Mouse (Mus musculus): Measurements from ENCODE around the gene Plekhg5. TPM values are rescaled to one million over a fixed set of nuclear protein-coding genes. Genes with fewer than 3 reads are reported as not detected.

Plekhg5 gene
- polyA plus RNA-seq, 1 experiment from 2014 or later, result 8.9 TPM

GRCm38 (mm10) chr4:152110689-152111088, 38.4 kb downstream of the Plekhg5 start:
- DNase-seq (ENCODE audit: low spot score) (no peak), ATAC-seq (replicated peaks; ENCODE audit: low FRiP score) (peak; percentile 66)
- Histone ChIP-seq H3K9me3 (ENCODE audit: control insufficient read depth, low read length) (no peaks in the 10 kb centered on the region), H3K36me3 (ENCODE audit: control insufficient read depth, insufficient read depth, low read length) (0 out of 2 replicates have a peak, but pooled peaks cover 8% of the 10 kb centered on the region), H3K9ac (ENCODE audit: low read depth, low read length) (peak overlapping the region; percentile 31; the same call in 1 of the 2 replicates), H3K4me2 (peak overlapping the region; percentile 42), H3K27ac (ENCODE audit: low read depth, low read length) (peak overlapping the region; percentile 62), H3K27me3 (replicated peaks; ENCODE audit: control insufficient read depth, insufficient read depth, low read length) (peaks cover 20% of the 10 kb centered on the region), H3K4me3 (ENCODE audit: low read depth, low read length) (no peak overlapping the region), H3K4me1 (replicated peaks; ENCODE audit: control insufficient read depth, insufficient read depth, low read length) (peaks cover 39% of the 10 kb centered on the region)
- WGBS, result 38% methylated on average over 4 of the region's 4 CpGs

GRCm38 (mm10) chr4:152112329-152112728, 40.0 kb downstream of the Plekhg5 start:
- H3K27me3 ChIP-seq (replicated peaks; ENCODE audit: control insufficient read depth, insufficient read depth, low read length), result peaks cover 35% of the 10 kb centered on the region
- no peaks in the 10 kb centered on the region for H3K9me3 ChIP-seq (ENCODE audit: control insufficient read depth, low read length)
- no peak overlapping the region for H3K27ac ChIP-seq (ENCODE audit: low read depth, low read length)
- 84% methylated on average over 9 of the region's 9 CpGs for WGBS
- DNase-seq (ENCODE audit: low spot score) (no peak), ATAC-seq (replicated peaks; ENCODE audit: low FRiP score) (no peak)
- no peak overlapping the region for H3K4me3 ChIP-seq (ENCODE audit: low read depth, low read length)
- peaks cover 42% of the 10 kb centered on the region for H3K4me1 ChIP-seq (replicated peaks; ENCODE audit: control insufficient read depth, insufficient read depth, low read length)
- H3K36me3 ChIP-seq (ENCODE audit: control insufficient read depth, insufficient read depth, low read length), result 0 out of 2 replicates have a peak, but pooled peaks cover 5% of the 10 kb centered on the region
- no peak overlapping the region for H3K4me2 ChIP-seq
- no peak overlapping the region for H3K9ac ChIP-seq (ENCODE audit: low read depth, low read length)

- Histone ChIP-seq H3K27ac (ENCODE audit: low read depth, low read length) (no peak overlapping the region), H3K4me2 (no peak overlapping the region), H3K4me3 (ENCODE audit: low read depth, low read length) (no peak overlapping the region), H3K36me3 (ENCODE audit: control insufficient read depth, insufficient read depth, low read length) (0 out of 2 replicates have a peak, but pooled peaks cover 5% of the 10 kb centered on the region), H3K9ac (ENCODE audit: low read depth, low read length) (no peak overlapping the region), H3K4me1 (replicated peaks; ENCODE audit: control insufficient read depth, insufficient read depth, low read length) (peaks cover 28% of the 10 kb centered on the region), H3K9me3 (ENCODE audit: control insufficient read depth, low read length) (no peaks in the 10 kb centered on the region), H3K27me3 (replicated peaks; ENCODE audit: control insufficient read depth, insufficient read depth, low read length) (peaks cover 53% of the 10 kb centered on the region)
- 63% methylated on average over 16 of the region's 16 CpGs for WGBS
- ATAC-seq (replicated peaks; ENCODE audit: low FRiP score) (no peak), DNase-seq (ENCODE audit: low spot score) (no peak)
Observed at GRCm38 (mm10) chr4:152114080-152114479, 41.8 kb downstream of the Plekhg5 start.

GRCm38 (mm10) chr4:152115921-152116612, 43.8 kb downstream of the Plekhg5 start, which contains the start of gene Tnfrsf25:
Gene Tnfrsf25 (plus strand): TSS chr4:152115934.
- ATAC-seq (replicated peaks; ENCODE audit: low FRiP score), result 0 out of 2 replicates have a peak, but pooled peaks have one; percentile 9
- Histone ChIP-seq H3K27ac (ENCODE audit: low read depth, low read length) (no peak within 1 kb of the TSS), H3K9me3 (ENCODE audit: control insufficient read depth, low read length) (no peaks in the 10 kb centered on the region), H3K4me1 (replicated peaks; ENCODE audit: control insufficient read depth, insufficient read depth, low read length) (peaks cover 35% of the 10 kb centered on the region), H3K27me3 (replicated peaks; ENCODE audit: control insufficient read depth, insufficient read depth, low read length) (peaks cover 72% of the 10 kb centered on the region), H3K9ac (ENCODE audit: low read depth, low read length) (peak within 1 kb of the TSS; percentile 52), H3K36me3 (ENCODE audit: control insufficient read depth, insufficient read depth, low read length) (0 out of 2 replicates have a peak, but pooled peaks cover 5% of the 10 kb centered on the region), H3K4me3 (ENCODE audit: low read depth, low read length) (peak within 1 kb of the TSS; percentile 11; the same call in 1 of the 2 replicates), H3K4me2 (peak within 1 kb of the TSS; percentile 63)
- no peak for DNase-seq (ENCODE audit: low spot score)
- WGBS, result 3% methylated on average over 30 of the region's 30 CpGs

- H3K4me1 ChIP-seq (replicated peaks; ENCODE audit: control insufficient read depth, insufficient read depth, low read length), result peaks cover 30% of the 10 kb centered on the region
- peaks cover 87% of the 10 kb centered on the region for H3K27me3 ChIP-seq (replicated peaks; ENCODE audit: control insufficient read depth, insufficient read depth, low read length)
- H3K9me3 ChIP-seq (ENCODE audit: control insufficient read depth, low read length), result no peaks in the 10 kb centered on the region
- 70% methylated on average over 9 of the region's 9 CpGs for WGBS
- no peak overlapping the region for H3K27ac ChIP-seq (ENCODE audit: low read depth, low read length)
- no peak for DNase-seq (ENCODE audit: low spot score)
- H3K4me3 ChIP-seq (ENCODE audit: low read depth, low read length), result no peak overlapping the region
- no peak overlapping the region for H3K9ac ChIP-seq (ENCODE audit: low read depth, low read length)
- H3K36me3 ChIP-seq (ENCODE audit: control insufficient read depth, insufficient read depth, low read length), result 0 out of 2 replicates have a peak, but pooled peaks cover 5% of the 10 kb centered on the region
- no peak for ATAC-seq (replicated peaks; ENCODE audit: low FRiP score)
- no peak overlapping the region for H3K4me2 ChIP-seq
Observed at GRCm38 (mm10) chr4:152117538-152117937, 45.2 kb downstream of the Plekhg5 start.

GRCm38 (mm10) chr4:152119396-152120292, 47.3 kb downstream of the Plekhg5 start:
- Histone ChIP-seq H3K27me3 (replicated peaks; ENCODE audit: control insufficient read depth, insufficient read depth, low read length) (peaks cover 98% of the 10 kb centered on the region), H3K9me3 (ENCODE audit: control insufficient read depth, low read length) (no peaks in the 10 kb centered on the region), H3K9ac (ENCODE audit: low read depth, low read length) (no peak overlapping the region), H3K4me2 (peak overlapping the region; percentile 55), H3K4me1 (replicated peaks; ENCODE audit: control insufficient read depth, insufficient read depth, low read length) (peaks cover 30% of the 10 kb centered on the region), H3K36me3 (ENCODE audit: control insufficient read depth, insufficient read depth, low read length) (0 out of 2 replicates have a peak, but pooled peaks cover 1% of the 10 kb centered on the region), H3K4me3 (ENCODE audit: low read depth, low read length) (peak overlapping the region; percentile 13; the same call in 1 of the 2 replicates), H3K27ac (ENCODE audit: low read depth, low read length) (no peak overlapping the region)
- DNase-seq (ENCODE audit: low spot score) (no peak), ATAC-seq (replicated peaks; ENCODE audit: low FRiP score) (no peak)
- 9% methylated on average over 39 of the region's 39 CpGs for WGBS

- ATAC-seq (replicated peaks; ENCODE audit: low FRiP score), result no peak
- Histone ChIP-seq H3K36me3 (ENCODE audit: control insufficient read depth, insufficient read depth, low read length) (no peaks in the 10 kb centered on the region), H3K9ac (ENCODE audit: low read depth, low read length) (no peak overlapping the region), H3K4me2 (peak overlapping the region; percentile 55), H3K27me3 (replicated peaks; ENCODE audit: control insufficient read depth, insufficient read depth, low read length) (peaks cover 98% of the 10 kb centered on the region), H3K4me3 (ENCODE audit: low read depth, low read length) (peak overlapping the region; percentile 33), H3K27ac (ENCODE audit: low read depth, low read length) (no peak overlapping the region), H3K4me1 (replicated peaks; ENCODE audit: control insufficient read depth, insufficient read depth, low read length) (peaks cover 31% of the 10 kb centered on the region), H3K9me3 (ENCODE audit: control insufficient read depth, low read length) (no peaks in the 10 kb centered on the region)
- no peak for DNase-seq (ENCODE audit: low spot score)
- WGBS, result 3% methylated on average over 31 of the region's 31 CpGs
Observed at GRCm38 (mm10) chr4:152120311-152121182, 48.2 kb downstream of the Plekhg5 start.

- H3K9ac ChIP-seq (ENCODE audit: low read depth, low read length), result no peak overlapping the region
- no peaks in the 10 kb centered on the region for H3K36me3 ChIP-seq (ENCODE audit: control insufficient read depth, insufficient read depth, low read length)
- DNase-seq (ENCODE audit: low spot score) (no peak), ATAC-seq (replicated peaks; ENCODE audit: low FRiP score) (no peak)
- peak overlapping the region; percentile 55 for H3K4me2 ChIP-seq
- H3K4me1 ChIP-seq (replicated peaks; ENCODE audit: control insufficient read depth, insufficient read depth, low read length), result peaks cover 28% of the 10 kb centered on the region
- H3K4me3 ChIP-seq (ENCODE audit: low read depth, low read length), result peak overlapping the region; percentile 33
- H3K27ac ChIP-seq (ENCODE audit: low read depth, low read length), result no peak overlapping the region
- no peaks in the 10 kb centered on the region for H3K9me3 ChIP-seq (ENCODE audit: control insufficient read depth, low read length)
- WGBS, result 3% methylated on average over 12 of the region's 12 CpGs
- H3K27me3 ChIP-seq (replicated peaks; ENCODE audit: control insufficient read depth, insufficient read depth, low read length), result peaks cover 99% of the 10 kb centered on the region
Observed at GRCm38 (mm10) chr4:152121183-152121505, 48.8 kb downstream of the Plekhg5 start.

All from liver, embryonic 11.5 days (tissue).